Mouse (Mus musculus) thymus, postnatal 36 days (tissue): ENCODE results near the gene Anapc13.
A peak's percentile ranks its signal among the peaks of the same experiment; 100 is the strongest.

Source experiments
- DNase-seq, 2 experiments: peaks; one replicate each; pipeline ENCODE4 v3.0.0; 2022; ENCODE audit warnings: mixed read lengths in 2 of 2

The Anapc13 gene

GRCm38 (mm10) chr9:102625983-102626838 is at the start of gene Anapc13, which contains the start of gene Cep63:
Gene Anapc13 (plus strand): TSS chr9:102626296.
Gene Cep63 (minus strand): TSS chr9:102626534.
- DNase-seq: peak; percentile 97 to 98

- DNase-seq: no peak
Measured at GRCm38 (mm10) chr9:102577480-102577879, 48.6 kb upstream of the Anapc13 start.

GRCm38 (mm10) chr9:102581921-102582469 is 44.1 kb upstream of the Anapc13 start:
- no peak for DNase-seq

DNA sequence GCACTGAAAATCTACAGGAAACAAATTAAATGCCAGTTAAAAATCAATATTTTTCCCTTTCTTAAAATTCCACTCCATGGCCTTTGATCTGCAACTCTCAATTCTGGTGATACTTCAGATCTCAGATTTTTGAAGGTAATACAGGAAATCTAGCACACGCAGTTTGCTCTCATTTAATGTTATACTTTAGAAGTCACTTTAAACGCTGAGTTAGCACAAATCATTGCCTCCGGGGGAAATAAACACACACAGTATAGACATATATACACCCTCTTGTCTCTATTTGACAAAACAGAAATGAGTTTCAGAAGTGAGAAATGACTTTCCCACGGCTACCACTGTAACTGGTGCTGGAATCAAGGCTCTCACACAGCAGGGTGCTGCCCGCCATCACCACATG is 38.7 kb upstream of the Anapc13 start:
- DNase-seq: no peak

DNA sequence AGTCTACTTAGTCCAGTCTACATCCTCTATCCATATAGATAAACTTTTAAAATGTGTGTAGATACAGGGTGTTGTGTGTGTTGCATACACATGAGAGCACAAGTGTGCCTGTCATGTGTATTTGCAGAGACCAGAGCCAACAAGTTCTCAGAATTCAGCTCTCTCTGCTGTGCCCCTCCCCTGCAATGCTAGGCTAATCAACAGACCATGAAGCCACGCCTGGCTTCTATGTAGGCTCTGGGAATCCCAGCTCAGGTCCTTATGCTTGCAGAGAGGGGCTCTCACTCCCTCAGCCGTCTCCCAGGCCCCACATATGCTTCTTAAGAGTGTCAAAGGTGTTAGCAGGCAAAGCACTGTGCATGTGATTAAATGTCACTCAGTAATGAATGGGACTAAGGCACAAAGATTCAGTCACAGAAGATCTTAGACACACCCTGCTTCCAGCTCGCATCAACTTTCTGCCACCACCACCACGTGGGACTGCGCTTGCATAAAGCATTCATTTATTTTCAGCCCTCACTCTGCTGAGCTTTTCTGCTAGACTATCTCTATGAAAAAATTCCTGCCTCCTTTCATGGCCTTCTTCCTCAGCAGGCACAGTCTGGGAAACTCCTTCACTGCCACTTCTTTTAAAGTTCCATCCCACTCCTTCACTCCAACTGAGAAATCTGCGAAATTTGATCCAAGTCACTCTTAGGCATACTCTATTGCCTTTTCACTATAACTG is 31.3 kb upstream of the Anapc13 start:
- DNase-seq: no peak

GRCm38 (mm10) chr9:102595662-102596436 is 30.2 kb upstream of the Anapc13 start:
- DNase-seq: no peak

GRCm38 (mm10) chr9:102601187-102601586 is 24.9 kb upstream of the Anapc13 start:
- no peak for DNase-seq

GRCm38 (mm10) chr9:102601666-102602065 is 24.4 kb upstream of the Anapc13 start:
- DNase-seq: no peak

GRCm38 (mm10) chr9:102605162-102605561 is 20.9 kb upstream of the Anapc13 start:
- DNase-seq: no peak

GRCm38 (mm10) chr9:102607471-102607870 is 18.6 kb upstream of the Anapc13 start:
- DNase-seq: no peak

- DNase-seq: no peak
Measured at GRCm38 (mm10) chr9:102609221-102609620, 16.9 kb upstream of the Anapc13 start.

DNA sequence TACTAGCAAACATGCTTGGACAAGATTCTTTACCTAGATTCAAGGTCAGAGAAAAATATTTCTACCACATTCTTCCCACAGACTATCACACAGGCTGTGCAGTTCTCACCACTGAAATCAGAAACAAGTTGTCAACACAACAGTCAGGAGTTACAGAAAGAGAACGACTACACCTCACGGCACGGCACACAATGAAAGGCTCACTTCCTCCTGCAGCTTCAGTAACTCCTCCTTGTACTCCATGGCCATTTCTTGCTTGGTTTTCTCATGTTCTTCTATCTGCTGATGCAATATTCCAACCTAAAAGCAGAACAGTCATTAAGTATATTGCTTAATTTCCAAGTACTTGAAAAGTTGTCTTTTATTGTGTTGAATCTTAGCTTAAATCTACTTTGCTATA is 11.0 kb upstream of the Anapc13 start:
- DNase-seq: no peak

DNA sequence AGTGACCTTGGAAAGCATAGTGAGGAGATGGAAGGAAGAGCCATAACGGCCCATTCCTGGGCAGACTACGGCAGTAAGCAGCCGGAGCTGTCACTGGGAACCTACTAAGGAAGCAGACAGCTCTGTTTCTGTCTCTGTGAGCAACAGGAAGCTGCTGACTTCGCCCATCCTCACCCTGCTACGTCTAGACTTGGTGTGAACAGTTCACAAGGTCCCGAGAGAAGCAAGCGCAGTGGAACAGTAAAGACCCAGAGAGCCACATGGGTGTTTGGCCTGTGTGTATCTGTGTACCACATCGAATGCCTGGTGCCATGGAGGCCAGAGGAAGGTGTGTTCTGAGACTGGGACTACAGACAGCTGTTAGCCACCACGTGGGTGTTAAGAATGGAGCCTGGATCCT is 9.8 kb upstream of the Anapc13 start:
- DNase-seq: no peak

- no peak for DNase-seq
Measured at GRCm38 (mm10) chr9:102621385-102621784, 4.7 kb upstream of the Anapc13 start.

GRCm38 (mm10) chr9:102622192-102622857 is 3.8 kb upstream of the Anapc13 start:
- no peak for DNase-seq

- no peak for DNase-seq
Measured at GRCm38 (mm10) chr9:102622876-102623275, 3.2 kb upstream of the Anapc13 start.

GRCm38 (mm10) chr9:102623581-102623980 is 2.5 kb upstream of the Anapc13 start:
- DNase-seq: no peak

DNA sequence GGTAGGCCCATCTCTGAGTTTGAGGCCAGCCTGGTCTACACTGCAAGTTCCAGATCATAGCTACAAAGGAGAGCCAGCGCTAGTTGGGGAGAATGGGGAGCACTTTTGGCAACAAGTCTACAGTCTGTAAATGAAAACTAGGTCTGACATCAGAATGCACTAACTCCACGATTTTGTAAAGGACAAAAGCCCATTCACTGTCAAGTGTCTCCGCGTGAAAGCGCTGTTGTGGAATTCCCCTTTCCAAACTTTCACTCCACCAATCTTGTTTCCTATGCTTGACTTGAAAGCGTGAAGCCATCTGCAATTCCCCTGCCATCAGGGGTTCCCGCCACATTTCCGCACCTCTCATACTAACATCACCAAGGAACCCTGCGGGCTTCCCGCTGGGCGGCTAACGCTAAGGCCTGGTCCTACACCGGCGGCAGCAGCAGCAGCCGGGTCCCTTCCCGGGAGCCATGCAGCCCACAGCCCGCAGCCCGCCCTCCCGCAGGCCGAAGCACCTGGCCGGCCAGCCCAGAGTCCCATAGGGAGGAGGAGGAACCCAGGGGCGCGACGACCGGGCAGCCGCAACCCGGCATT is 604 bp upstream of the Anapc13 start:
- DNase-seq: no peak

DNA sequence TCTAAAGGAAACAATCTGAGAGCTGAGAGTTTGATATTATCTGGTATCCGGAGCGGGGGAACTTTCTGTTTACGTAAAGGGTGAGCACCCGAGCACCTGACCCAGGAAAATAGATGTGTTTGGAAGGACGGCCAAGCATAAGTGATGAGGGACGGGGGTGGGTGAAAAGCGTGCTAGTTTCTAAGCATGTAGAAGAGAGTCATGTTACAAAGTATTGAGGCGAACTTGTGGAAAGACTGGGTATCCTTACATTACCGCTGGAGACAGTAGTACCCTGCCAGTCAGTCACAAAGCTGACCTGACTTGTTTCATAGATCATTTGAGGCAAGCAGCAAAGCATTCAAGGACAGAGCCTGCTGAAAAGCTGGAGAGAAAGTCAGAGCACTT is 736 bp downstream of the Anapc13 start:
- DNase-seq: no peak

- DNase-seq: no peak
Measured at GRCm38 (mm10) chr9:102627442-102627841, 1.3 kb downstream of the Anapc13 start.

DNA sequence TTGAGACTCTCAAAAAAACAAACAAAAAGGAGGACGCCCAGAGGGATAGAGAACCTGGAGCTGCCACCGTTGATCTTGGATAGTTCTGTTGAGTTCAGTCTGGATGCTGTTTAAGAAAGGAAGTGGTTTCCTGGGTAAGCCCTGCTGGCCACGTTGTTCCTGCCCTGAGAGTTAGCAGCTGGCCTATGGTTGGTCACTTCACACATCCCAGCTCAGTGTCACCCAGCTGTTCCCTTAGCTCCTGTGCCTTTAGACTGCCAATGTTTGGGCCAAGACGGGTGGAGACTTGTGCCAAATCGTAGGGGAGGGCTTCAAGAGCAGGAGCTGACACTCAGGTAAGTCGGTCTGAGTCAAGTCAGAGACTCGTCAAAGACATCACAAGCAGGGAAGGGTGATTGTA is 3.0 kb downstream of the Anapc13 start:
- DNase-seq: no peak

DNA sequence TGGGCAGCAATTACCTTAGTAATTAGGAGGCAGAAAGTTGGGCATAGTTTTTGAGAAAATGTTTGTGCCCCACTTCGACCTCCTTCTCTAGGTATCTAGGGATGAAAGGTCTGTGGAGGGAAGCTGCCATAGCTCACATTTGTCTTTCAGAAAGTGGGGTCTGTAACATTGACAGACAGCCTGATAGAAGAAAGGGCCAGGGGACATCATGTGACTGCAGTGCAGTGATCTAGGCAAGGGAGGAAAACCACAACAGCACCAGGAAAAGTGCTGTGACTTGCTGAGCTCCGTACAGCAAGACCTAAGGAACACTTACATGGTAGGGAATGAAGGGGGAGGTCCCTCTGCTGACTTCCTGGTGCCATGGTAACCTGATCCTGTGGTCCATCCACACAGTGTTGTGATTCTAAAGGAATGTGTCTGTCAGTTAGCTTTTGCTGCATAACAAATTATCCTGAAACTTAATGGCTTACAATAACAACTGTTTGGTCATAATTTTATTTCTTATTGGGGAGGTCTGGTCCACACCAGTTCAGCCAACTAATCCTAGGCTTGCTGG is 5.6 kb downstream of the Anapc13 start:
- DNase-seq: no peak
